Mouse (Mus musculus) spleen, adult 10 weeks (tissue): Measurements from ENCODE around the gene Kl. TPM values are rescaled to one million over a fixed set of nuclear protein-coding genes. Genes with fewer than 3 reads are reported as not detected.

ENCODE experiments used
- polyA plus RNA-seq: library from polyadenylated mRNA; stranded (reverse); fragments of 350-450 nt; fragmentation: Illumina TruSeq; extraction: RNeasy Lipid Tissue Mini Kit (QIAGEN cat#74804); gene quantifications from one replicate; pipeline ENCODE4 v1.2.3, GENCODE M21; 2015; ENCODE audit warnings: low replicate concordance; ENCODE audit not compliant: insufficient read depth

The Kl gene
- not detected for polyA plus RNA-seq

DNA sequence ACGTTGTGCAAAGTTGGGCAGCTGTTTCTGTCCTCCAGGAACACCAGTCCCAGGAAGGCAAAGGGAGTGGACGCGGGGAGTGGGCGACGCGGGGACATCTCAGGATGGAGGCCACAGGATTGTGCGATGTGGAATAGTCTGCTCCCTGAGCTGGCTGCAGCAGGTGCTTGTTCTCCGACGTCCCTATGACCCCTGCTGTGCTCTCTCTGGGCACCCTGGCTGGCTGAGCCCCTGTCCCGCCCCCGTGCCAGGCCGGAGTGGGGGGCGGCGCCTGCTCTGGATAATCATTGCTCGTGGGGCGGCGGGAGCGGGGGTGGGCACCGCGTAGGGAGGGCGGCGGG is at the start of gene Kl:
Gene Kl (plus strand): TSS at position 280 of the 341 bp plus-strand sequence.

